Mouse (Mus musculus) ovary, adult 18-20 months (tissue): Measurements from ENCODE around the gene Celsr1.

ENCODE experiments used
- DNase-seq: peaks from one replicate; pipeline ENCODE4 v3.0.0; 2022; ENCODE audit warnings: low spot score, mixed read lengths

The Celsr1 gene

GRCm38 (mm10) chr15:86033191-86033841, at the start of gene Celsr1:
Gene Celsr1 (minus strand): TSS chr15:86033777.
- no peak for DNase-seq

GRCm38 (mm10) chr15:86083261-86083741, 49.7 kb upstream of the Celsr1 start:
- no peak for DNase-seq

GRCm38 (mm10) chr15:86082551-86082961, 49.0 kb upstream of the Celsr1 start:
- DNase-seq, result no peak

- DNase-seq, result no peak
These were observed 48.1 kb upstream of the Celsr1 start for GRCm38 (mm10) chr15:86081654-86082053.

GRCm38 (mm10) chr15:86080408-86080807, 46.8 kb upstream of the Celsr1 start:
- no peak for DNase-seq

- no peak for DNase-seq
These were observed 46.3 kb upstream of the Celsr1 start for GRCm38 (mm10) chr15:86079876-86080275.

- DNase-seq, result no peak
These were observed 45.9 kb upstream of the Celsr1 start for GRCm38 (mm10) chr15:86079467-86079866.

- no peak for DNase-seq
These were observed 45.1 kb upstream of the Celsr1 start for GRCm38 (mm10) chr15:86078481-86079216.

- DNase-seq, result no peak
These were observed 44.4 kb upstream of the Celsr1 start for GRCm38 (mm10) chr15:86077934-86078333.

GRCm38 (mm10) chr15:86076378-86076777, 42.8 kb upstream of the Celsr1 start:
- DNase-seq, result no peak

- no peak for DNase-seq
These were observed 42.4 kb upstream of the Celsr1 start for GRCm38 (mm10) chr15:86076048-86076315.

- DNase-seq, result no peak
These were observed 41.9 kb upstream of the Celsr1 start for GRCm38 (mm10) chr15:86075305-86076047.

GRCm38 (mm10) chr15:86074171-86074937, 40.8 kb upstream of the Celsr1 start:
- no peak for DNase-seq

- DNase-seq, result no peak
These were observed 37.6 kb upstream of the Celsr1 start for GRCm38 (mm10) chr15:86071166-86071565.

GRCm38 (mm10) chr15:86070368-86070767, 36.8 kb upstream of the Celsr1 start:
- DNase-seq, result no peak

GRCm38 (mm10) chr15:86069011-86069791, 35.6 kb upstream of the Celsr1 start:
- no peak for DNase-seq

GRCm38 (mm10) chr15:86067941-86068495, 34.4 kb upstream of the Celsr1 start:
- DNase-seq, result no peak

GRCm38 (mm10) chr15:86067581-86067910, 34.0 kb upstream of the Celsr1 start:
- no peak for DNase-seq

- no peak for DNase-seq
These were observed 33.4 kb upstream of the Celsr1 start for GRCm38 (mm10) chr15:86066836-86067580.

GRCm38 (mm10) chr15:86065367-86065766, 31.8 kb upstream of the Celsr1 start:
- DNase-seq, result no peak

- no peak for DNase-seq
These were observed 31.3 kb upstream of the Celsr1 start for GRCm38 (mm10) chr15:86064850-86065229.
